Mouse (Mus musculus) c-Kit-negative CD71-positive TER-119-positive erythroid progenitor cells, embryonic 14.5 days (primary cell): Measurements from ENCODE around the gene Cst8.
"Not testable (repeated sequence)": the region's sequence is repeated elsewhere in the genome, so short reads cannot be mapped to it uniquely, and the experiment has no call there.

Source experiments
- DNase-seq: peaks from one replicate; pipeline ENCODE4 v3.0.0-alpha.2; 2013; ENCODE audit warnings: low read depth, low spot score

The Cst8 gene

DNA sequence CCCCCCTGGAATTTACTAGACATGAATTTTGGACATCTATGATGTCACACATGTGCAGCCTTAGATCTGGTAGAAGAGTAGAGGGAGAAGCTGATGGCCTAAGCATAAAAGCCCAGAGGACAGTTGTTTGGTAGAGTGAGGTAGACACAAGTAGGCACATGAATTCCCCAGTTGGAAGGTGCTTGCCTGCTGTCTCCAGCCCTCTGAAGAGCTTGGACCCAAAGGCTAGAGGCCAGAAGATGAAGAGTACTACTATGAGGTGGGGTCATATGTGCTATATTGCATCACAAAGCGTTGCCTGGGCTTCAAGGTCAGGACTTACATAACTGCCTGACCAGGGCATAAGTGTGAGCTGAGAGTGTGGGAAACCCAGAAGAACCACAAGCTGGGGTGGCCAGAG, at the start of gene Cst8:
Gene Cst8 (plus strand): TSS at position 301 of the 400 bp plus-strand sequence.
- no peak for DNase-seq

DNA sequence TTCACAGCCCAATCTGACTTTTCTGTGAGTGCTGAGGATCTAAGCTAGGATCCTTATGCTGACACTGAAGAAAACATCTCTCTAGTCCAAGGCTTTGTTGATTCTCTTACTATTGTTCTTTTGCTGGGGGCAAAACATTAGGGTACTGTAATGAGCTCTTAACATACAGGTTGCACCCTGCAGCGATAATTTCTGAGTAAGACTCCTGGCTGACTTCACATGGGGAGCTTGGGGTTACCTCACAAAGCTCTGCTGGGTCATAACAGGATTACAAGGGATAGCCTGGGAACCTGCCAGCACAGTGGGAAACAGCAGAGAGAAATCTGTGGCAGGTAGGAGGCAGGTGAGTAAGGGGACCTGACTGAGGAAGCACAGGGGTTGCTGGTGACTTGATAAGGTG, 48.5 kb upstream of the Cst8 start, which contains the start of gene Cstl1:
Gene Cstl1 (plus strand): TSS at position 301 of the 400 bp plus-strand sequence.
- no peak for DNase-seq

DNA sequence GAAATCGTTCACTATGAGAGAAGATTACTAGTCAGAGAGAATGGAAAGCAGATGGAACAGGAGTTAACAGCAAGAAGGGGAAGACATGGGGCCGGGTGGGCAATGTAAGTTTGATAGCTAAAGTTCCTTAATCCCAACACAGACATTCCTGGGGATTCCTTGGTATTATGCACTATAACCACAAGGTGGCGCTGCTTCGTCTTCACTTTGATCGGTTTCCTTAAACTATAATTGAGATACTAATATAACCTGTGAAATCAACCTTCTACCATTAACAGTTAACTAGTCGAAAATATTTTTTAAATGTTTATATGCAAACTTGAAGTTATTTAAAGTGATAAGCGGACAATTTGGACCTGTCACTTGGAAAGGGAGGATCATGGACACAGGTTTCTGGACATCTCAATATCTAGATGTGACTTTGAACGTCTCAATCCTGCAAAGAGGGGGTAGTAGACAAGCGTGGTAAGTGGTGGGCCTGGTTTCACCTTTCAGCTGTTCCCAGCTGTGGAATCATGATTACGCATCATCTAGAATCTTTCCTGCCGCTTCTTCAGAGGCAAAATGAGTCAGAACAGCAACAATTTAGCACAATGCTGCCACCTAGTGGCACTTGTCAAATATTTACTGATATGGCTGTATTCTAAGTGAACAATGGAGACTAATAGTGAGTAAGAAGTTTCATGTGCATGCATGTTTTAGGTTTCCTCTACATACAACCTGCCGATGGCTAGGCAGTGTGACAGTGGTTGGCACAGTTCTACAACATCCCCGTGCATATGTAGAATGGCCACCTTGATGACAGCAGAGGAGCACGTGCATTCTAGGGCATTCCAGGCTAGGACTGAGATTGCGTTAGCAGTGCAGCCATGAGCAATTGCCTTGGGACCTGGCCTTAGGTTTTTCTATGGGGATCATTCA, 46.4 kb upstream of the Cst8 start:
- DNase-seq = peak; percentile 68

DNA sequence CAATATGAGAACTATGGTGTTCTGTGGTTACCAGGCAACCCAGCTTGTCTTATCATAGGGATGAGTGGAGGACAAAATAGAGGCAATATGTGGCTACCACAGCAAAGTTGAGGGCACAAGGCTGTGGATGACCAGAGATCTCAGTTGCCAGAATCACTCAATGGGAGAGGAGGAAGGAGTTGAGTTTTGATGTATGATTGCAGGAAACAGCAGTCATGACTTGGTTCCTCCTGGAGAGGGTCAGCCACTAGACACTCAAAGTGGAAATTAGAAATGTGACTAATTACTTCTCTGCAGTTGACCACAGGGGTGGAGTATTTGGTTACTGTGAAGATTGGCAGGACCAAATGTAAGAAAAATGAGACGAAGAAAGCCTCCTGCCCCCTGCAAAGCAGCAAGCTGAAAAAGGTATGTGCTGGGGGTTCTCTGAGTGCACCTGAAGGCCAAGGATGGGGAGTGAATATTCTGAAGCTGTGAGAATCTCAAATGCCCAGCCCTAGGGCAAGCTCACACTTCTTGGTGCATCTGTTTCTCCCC, 44.2 kb upstream of the Cst8 start:
- DNase-seq = no peak

DNA sequence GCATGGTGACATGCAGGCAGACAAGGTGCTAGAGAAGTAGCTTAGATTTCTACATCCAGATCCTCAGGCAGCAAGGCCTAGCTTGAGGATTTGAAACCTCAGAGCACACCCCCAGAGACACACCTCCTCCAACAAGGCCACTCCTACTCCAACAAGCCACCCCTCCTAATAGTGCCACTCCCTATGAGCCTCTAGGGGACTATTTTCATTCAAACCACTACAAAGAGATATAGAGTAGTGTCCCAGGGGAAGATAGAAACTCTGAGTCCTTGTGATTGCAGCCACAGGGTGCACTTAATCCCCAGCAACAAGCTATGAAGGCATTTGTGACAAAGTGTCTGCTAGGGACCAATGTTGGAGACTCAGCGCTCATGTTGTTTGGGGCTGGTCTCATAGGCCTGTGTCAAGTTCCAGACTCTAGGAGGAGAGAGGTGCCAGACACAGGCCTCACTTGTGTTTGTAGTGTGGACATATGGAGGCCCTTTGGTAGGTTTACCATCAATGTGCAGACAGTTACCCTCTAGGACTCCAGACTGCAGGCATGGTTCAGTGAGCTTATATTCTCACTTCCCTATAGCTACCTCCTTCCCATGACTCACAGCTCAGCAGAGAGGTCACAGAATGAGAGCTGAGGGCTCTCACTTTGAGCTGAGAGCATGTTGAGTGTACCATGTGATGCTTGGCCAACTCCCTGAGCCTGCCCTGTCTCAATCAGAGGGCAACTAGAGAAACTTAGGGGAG, 34.8 kb upstream of the Cst8 start:
- DNase-seq = no peak

DNA sequence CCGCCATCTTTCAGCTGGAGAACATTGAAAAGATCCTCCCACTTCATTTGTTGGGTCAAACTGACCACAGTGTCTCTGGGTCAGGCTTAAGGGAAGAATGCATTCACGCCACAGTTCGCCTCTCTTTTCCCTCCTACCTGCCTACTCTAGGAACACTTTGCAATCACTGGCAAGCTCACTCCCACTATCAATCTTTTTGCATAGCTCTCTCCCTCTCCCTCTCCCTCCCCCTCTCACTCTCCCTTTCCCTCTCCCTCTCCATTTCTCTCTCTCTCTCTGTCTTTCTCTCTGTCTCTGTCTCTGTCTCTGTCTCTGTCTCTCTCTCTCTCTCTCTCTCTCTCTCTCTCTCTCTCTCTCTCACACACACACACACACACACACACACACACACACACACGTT, 27.2 kb upstream of the Cst8 start, which contains the start of gene Cst11:
Gene Cst11 (minus strand): TSS at position 101 of the 400 bp plus-strand sequence.
- DNase-seq = not testable (repeated sequence)

DNA sequence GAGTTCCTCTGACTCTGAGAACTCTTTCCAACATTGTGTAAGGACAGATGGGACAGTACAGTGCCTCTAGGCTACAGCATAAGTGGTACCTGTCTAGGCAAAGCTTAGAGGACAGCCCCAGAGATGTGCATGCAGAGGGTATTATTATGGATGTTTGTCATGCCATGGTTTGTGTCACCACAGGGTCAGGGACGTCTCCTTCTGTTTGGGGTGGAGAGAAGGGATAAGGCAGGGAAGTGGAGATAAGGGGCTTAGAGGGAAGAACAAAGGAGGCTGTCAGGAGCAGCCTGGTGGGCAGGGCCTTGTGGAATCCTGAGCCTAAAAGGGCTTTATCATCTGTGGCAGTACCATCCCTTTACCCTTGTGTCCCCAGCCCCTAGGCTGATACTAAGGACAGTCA, 16.9 kb upstream of the Cst8 start, which contains the start of gene 8030411F24Rik:
Gene 8030411F24Rik (plus strand): TSS at position 301 of the 400 bp plus-strand sequence.
- no peak for DNase-seq

DNA sequence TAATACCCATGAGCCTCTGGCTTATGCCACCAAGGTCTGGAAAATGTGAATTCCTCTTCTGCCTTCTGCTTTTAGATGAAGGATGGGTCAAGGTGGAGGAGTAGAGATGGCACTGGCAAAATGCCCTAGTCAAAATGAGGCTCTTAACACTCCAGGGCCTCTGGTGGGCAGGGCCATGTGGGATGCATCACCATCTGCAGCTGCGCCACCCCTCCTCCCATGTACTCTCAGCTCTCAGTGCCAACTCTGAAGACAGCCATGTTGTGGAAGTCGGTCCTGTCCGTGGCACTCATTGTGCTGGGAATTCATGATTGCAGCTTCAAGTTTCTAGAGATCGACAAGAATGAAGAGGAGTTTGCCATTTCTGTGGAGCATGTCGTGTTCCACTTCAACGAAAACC, 9.4 kb upstream of the Cst8 start, which contains the start of gene Cst12:
Gene Cst12 (plus strand): TSS at position 220 of the 400 bp plus-strand sequence.
- DNase-seq = no peak

DNA sequence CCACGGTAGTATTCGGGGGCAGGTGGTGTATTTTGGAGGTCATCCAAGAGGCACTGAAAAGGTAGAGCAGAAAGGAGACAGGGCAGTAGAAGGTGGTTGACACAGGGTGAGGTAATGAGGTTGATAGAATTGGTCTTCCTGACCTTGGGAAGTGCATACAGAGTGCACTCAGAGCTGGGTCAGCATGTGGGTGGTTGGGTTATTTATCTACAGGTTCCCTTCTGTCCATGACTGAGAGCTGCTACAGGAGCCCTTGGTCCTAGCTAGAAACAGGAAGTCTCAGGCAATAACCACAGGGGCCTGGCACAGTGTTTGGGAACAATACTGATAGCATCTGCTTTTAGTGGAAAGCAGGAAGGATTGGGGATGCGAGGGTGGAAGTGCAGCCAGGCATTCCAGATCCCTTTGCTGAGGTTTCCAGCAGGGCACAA, 2.9 kb downstream of the Cst8 start:
- DNase-seq = no peak

DNA sequence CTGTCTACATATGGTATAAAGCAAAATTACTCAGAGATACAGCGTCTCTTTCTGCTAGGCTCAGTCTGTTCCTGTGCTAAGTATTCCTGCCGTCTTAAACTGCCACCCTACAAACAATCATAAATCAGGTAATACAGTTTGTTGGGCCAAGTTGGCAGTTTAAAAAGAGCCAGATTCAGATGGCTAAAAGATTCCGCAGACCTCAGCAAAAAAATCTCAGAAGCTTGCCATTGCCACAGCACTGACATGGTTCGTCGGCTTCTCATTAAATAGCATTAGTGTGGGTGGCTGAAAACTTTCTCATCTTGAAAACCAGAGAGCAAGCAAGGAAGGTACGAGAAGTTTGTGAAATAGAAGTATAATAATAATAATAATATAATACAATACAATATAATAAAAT, 8.1 kb downstream of the Cst8 start:
- DNase-seq = no peak

DNA sequence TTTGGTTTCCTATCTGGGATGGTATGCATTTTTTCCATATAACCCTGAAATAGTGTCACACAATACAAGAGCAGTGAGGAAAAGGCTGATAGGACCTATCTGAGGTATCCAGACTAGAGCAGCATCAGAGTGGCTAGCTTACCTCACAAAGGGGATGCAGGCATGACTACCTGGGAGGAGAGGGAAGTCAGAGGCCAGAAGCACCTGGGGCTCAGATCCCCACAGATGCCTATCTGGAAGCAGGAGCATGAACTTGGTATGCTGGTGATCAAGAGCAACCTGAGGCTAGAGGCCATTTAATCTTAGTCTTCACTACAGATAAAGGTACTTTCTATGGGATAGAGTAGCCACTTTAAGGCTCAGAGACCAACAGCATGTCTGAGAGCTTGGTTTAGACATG, 21.3 kb downstream of the Cst8 start, which contains the start of gene Cst13:
Gene Cst13 (plus strand): TSS at position 173 of the 400 bp plus-strand sequence.
- DNase-seq = no peak

DNA sequence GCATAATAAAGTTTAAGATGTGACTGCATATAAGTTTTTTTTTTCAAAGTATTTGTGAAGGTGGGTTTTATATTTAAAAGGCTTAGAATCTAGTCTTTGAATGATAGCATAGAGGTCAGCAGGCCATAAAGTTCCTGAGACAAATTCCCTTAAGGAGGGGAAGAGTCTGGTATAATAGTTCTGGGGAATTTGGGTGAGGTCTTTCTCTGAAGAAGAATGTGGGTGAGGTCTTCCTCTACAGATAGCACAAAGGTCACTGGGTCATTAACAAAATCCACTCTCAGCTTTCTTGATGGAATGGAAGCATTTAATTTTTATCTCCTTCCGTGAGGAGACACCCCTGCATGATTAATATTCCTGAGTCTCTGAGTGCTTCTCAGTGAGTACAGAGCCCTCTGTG, 27.4 kb downstream of the Cst8 start:
- no peak for DNase-seq

DNA sequence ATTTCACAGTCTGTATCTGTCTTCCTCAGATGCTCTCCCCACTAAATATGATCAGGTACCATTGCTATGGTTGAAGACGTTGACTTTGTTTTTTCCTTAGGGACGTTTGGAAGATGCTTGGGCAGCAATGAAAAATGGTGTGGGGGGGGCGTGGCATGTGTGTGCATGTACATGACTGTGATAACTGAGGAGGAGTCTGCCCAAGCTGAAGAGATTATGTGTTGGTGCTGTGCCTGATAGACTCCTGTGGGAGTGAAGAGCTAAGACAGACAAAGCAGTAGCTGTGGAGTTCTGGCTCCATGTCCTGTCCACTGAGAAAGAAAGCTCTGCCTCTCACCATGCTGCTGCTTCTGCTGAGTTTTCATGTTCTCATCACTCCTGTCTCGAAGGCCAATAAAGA, 36.3 kb downstream of the Cst8 start, which contains the start of gene Cst9:
Gene Cst9 (plus strand): TSS at position 236 of the 400 bp plus-strand sequence.
- no peak for DNase-seq

DNA sequence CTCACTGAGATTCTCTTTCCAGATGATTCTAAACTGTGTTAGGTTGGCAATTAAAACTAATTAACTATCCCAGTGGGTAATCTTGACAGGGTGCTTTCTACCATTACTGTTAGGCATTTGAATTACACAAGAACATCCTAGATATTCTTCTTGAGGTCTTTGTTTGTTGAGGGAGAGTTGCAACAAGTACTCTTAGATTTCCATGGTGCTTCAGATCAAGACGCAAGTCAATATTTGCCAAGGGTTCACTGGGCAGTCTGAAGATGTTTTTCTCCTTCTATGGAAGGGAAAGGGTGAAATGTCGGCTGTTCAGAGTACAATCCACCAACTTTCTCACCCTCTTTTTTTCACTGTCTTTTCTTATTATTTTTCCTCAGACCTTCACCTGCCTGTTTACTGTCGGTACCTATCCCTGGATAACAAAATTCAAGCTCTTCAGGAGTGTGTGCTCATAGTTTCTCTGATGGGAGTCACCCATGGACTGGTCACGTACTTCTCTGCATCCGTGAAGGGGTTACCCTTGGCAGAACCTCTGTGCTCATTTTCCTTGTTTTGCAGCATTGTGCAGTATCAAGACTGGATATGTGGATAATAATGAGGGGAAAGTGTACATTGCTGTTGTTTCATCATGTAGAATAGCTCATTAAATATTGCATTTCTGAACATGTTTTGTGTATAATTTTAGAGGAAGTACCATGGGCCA, 39.6 kb downstream of the Cst8 start:
- DNase-seq = no peak

DNA sequence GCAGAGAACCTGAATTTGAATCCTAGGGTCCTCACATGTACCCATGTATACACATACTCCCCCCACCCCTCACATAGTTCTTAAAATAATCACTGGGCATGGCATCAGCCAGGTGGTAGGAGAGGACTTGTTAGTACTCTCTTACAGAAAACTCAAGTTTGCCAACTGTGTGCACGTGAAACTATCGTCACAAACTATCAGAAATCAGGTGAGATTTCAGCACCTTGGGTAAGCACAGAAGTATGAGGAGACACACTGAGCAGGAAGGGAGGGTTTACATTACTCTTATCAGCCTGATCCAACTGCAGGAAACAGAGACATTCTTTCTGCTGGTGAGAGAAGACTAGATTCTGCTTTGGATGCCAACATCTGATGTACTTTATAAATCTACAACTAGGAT, 40.6 kb downstream of the Cst8 start:
- DNase-seq = no peak

DNA sequence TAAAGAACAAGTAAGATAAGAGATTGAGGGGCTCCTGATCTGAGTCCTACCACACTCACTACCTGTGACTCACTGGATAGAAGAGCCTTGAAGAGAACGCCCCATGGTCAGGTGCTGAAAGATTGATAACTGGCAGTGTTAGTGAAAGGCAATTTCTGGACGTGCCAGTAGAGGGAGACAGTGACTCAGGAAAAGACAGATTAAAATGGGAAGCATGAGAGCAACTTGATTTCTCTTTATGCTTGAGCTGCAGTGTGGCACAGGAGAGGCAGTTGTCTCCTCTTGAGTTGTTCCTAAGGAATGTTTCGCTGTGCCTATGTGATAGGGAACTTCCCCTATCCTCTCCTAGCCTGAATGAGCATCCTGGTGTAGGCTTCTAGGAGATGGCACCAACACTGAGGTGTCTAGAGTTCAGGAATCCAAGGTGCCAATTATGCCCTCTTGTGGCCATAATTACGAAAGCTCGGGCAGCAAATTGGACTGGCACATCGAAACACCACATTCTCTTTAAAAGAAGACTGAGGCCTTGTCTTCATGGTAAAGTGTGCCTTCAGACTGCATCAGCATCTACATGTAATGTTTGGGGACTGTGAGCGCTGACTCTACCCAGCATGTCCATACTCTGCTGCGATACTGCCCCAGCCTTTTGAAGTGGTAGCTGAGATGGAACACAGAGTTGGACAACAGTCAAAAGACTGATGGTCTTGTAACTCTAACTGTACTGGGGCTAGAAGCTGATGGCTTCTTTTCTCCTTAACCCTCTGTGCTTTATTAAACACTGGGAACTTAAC, 52.7 kb downstream of the Cst8 start:
- DNase-seq = no peak
